Mouse (Mus musculus) G1E-ER4 (cell line): ENCODE data around the gene Dner. TPM values are rescaled to one million over a fixed set of nuclear protein-coding genes. Genes with fewer than 3 reads are reported as not detected.

Source experiments
- GATA1 ChIP-seq: IDR thresholded peaks from one replicate; pipeline ENCODE4 v1.8.0; 2012; ENCODE audit warnings: low read length, inconsistent platforms
- polyA plus RNA-seq: library from polyadenylated mRNA; stranded (reverse); fragments of >175 nt; gene quantifications from 2 replicates; pipeline ENCODE4 v1.2.3, GENCODE M21; 2012

Dner gene
- polyA plus RNA-seq, 1 experiment, result not detected

GRCm38 (mm10) chr1:84668100-84668846 is 27.7 kb downstream of the Dner start:
- TF ChIP-seq GATA1, result no peak

DNA sequence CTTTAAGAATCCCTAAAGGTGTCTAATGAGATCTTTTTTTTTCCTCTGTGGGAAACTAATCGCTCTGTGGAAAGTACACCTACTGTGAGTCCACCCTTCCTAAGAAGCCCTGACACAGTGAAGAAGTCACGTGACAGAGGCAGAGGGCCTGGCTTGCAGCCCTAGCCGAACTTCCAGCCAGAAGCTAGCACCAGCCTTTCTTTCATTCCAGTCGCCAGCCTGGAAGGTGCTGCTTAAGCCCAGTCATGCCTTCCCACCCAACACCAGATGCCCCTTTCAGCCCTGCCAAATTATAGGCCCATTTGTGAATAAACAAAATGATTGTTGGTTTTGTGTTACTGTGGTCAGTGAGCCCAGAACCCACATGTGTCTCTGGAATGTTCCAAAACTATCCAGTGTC is 28.4 kb downstream of the Dner start:
- no peak for TF ChIP-seq GATA1

GRCm38 (mm10) chr1:84664377-84665118 is 31.5 kb downstream of the Dner start:
- TF ChIP-seq GATA1, result no peak

DNA sequence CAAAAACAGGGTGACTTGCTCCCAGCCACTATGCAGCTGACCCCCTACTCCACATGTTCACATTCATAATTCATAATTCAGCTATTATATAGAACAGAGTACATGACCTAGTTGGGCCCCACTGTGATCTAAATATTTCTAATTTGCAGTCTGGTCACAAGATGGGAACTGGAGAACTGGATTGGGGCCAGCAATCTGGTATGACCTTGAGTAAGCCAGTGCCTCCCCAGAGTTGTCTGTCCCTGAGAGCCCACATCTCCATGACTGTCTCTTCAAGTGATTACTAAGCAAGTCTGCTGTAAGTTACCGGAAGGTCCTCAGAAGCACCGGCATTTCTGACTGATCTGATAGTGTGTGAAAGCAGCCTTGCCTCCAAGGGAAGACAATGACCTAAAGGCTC is 49.2 kb downstream of the Dner start:
- no peak for TF ChIP-seq GATA1

DNA sequence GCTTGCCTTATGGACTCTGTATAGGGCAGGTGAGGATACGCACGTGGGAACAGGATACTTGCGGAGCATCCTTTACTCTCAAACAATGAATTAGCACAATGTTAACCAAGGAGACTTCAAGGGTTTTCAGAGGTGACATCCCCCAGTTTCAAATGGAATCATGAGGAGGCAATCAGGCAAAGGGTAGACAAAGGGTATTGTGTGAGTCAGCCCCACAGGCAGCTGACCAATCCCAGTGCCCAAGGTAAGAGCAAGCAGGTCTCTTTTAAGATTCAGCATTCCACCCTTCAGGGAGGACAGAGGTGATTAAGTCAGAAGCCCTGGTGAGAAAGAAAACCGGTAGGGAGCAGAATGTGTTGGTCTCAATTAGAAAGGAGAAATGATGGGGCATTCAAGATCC is 55.6 kb downstream of the Dner start:
- TF ChIP-seq GATA1, result no peak

GRCm38 (mm10) chr1:84636890-84637289 is 59.1 kb downstream of the Dner start:
- no peak for TF ChIP-seq GATA1

GRCm38 (mm10) chr1:84628244-84628643 is 67.8 kb downstream of the Dner start:
- TF ChIP-seq GATA1, result no peak

GRCm38 (mm10) chr1:84622978-84623554 is 73.0 kb downstream of the Dner start:
- no peak for TF ChIP-seq GATA1

DNA sequence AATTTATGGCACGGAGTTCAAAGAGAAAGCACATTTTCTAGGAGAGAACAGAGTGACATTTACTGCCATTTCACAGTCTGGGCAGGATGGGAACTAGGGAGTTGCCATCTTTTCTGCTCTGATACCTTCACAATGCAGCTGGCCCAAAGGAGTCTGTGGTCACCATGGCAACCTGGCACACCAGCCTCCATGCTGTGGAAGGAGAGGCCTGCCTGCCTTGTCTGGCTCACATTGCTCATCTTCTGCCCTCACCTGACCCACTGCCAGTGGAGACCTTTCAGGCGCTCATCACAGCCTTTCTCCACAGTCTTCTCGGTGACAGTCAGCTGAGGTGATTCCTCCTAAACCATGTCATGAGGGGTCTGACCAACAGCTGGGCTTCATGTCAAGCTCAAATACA is 74.7 kb downstream of the Dner start:
- TF ChIP-seq GATA1, result no peak

DNA sequence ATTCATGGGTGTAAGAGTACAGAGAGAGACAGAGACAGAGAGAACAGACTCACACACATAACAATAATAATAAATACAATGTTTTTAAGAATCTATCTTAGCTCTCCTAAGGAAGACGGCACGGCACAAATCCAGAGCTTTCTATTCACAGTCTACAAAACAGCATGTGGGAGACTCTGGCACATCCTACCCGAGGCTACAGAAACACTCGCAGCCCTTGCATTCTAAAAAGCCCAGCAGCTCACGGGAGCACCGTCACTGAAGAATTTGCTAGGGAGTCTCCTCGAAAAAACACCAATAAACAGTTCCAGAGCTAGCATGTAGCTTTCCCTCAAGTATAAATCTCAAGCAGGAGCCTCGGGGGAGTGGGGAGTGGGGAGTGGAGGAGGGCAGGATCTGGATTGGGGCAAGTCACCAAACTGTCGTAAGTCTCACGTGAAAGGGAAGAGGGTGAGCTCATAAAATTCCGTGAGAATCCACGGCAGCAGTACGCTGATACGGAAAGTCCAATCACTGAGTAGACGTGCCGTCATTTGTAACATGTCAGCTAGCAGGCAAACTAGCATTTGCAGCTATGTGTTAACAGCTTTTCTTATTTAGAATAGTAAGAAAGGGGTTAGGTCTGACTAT is 76.8 kb downstream of the Dner start:
- no peak for TF ChIP-seq GATA1

DNA sequence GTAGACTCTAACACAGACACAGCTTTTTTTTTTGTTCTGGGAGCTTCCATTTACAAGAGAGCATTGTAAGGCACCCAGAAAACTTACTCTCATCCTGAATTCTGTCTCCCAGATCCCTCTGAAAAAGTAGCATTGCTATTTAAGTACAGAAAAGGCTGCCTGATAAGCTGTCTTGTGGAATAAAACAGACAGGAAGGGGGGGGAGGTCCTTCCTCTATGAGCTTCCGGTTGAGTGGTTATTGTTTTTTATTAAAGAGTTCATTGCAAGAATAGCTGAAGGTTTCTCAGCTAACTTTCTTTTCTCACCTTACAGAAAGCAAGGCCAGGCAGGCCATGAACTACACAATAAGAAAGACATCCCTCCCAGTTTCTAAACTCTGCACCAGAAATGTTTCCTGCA is 77.9 kb downstream of the Dner start:
- TF ChIP-seq GATA1, result no peak

DNA sequence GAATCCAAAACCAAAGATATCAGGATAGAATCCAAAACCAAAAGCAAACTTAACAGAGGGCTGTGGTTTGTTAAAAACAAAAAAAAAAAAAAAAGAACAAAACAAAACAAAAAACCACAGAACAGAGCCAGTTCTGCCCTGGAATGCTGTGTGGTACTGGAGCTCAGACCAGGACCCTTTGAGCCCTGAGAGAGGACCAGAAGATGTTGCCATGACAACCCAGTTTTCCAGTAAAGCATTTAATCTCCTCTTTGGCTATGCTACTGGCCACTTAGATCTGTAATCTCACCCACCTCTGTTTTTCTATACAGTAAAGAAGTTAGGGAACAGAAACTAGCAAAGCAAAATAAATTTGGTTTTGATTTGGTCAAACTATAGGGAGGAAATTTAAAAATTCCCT is 79.9 kb downstream of the Dner start:
- no peak for TF ChIP-seq GATA1

GRCm38 (mm10) chr1:84614596-84614995 is 81.4 kb downstream of the Dner start:
- no peak for TF ChIP-seq GATA1

DNA sequence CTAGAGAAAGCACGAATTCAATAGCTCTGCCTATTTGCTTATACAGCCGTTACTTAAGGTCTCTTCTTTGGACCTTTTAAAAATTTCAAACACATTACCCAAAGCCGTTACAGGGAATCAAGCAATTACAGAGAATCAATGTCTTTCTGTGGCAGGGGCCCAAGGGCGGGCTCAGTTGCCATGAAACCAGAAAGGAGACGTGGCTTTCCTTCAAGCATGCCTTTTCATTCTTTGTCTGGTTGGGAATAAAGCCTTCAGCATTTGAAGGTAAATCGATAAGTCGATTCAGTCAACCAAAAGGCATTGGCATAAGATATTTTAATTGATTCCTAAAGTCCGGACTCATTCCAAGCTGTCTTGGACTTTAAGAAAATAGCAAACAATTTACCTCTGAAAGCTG is 82.9 kb downstream of the Dner start:
- no peak for TF ChIP-seq GATA1

GRCm38 (mm10) chr1:84611331-84611730 is 84.7 kb downstream of the Dner start:
- no peak for TF ChIP-seq GATA1

- TF ChIP-seq GATA1, result no peak
Measured at GRCm38 (mm10) chr1:84599025-84599424, 97.0 kb downstream of the Dner start.
